ENCODE assay signal across 7 mouse cellular contexts in genomic region chr15:99225081-99225810, GRCm38 (mm10). TPM values are rescaled to one million over a fixed set of nuclear protein-coding genes. Genes with fewer than 3 reads are reported as not detected.
A peak's percentile ranks its signal among the peaks of the same experiment; 100 is the strongest.
DNase-seq lines count a peak whose midpoint lies in the region; ATAC-seq lines count a peak whose summit lies in the region.

No protein-coding gene starts in this region.

- H3K4me2 ChIP-seq in embryonic facial prominence, embryonic 13.5 days = peak overlapping the region; percentile 87
- H3K4me2 ChIP-seq in hindbrain, embryonic 13.5 days = peak overlapping the region; percentile 59
- peak overlapping the region; percentile 77 for H3K4me2 ChIP-seq in limb, embryonic 13.5 days (replicated peaks)

- H3K27me3 ChIP-seq in embryonic facial prominence, embryonic 13.5 days = peaks cover 98% of the 10 kb centered on the region
- peaks cover 100% of the 10 kb centered on the region for H3K27me3 ChIP-seq in hindbrain, embryonic 13.5 days
- peaks cover 94% of the 10 kb centered on the region for H3K27me3 ChIP-seq in limb, embryonic 13.5 days

- H3K27ac ChIP-seq in embryonic facial prominence, embryonic 13.5 days = 0 out of 2 replicates have a peak overlapping the region, but pooled peaks have one; percentile 7
- no peak overlapping the region for H3K27ac ChIP-seq in hindbrain, embryonic 13.5 days
- no peak overlapping the region for H3K27ac ChIP-seq in limb, embryonic 13.5 days

- DNase-seq in retina, embryonic 14.5 days (ENCODE audit: low spot score) = peak; percentile 25
- DNase-seq in retina, postnatal 1 day = no peak
- DNase-seq in right cerebral cortex, postnatal 14 days = peak; percentile 61
- DNase-seq in ovary, adult 18-20 months (ENCODE audit: low spot score) = no peak

- H3K4me1 ChIP-seq in embryonic facial prominence, embryonic 13.5 days = peaks cover 56% of the 10 kb centered on the region
- peaks cover 44% of the 10 kb centered on the region for H3K4me1 ChIP-seq in hindbrain, embryonic 13.5 days (replicated peaks)
- H3K4me1 ChIP-seq in limb, embryonic 13.5 days = peaks cover 46% of the 10 kb centered on the region

- H3K4me3 ChIP-seq in embryonic facial prominence, embryonic 13.5 days = peak overlapping the region; percentile 53
- H3K4me3 ChIP-seq in hindbrain, embryonic 13.5 days = peak overlapping the region; percentile 42
- peak overlapping the region; percentile 48 for H3K4me3 ChIP-seq in limb, embryonic 13.5 days

- no peaks in the 10 kb centered on the region for H3K36me3 ChIP-seq in embryonic facial prominence, embryonic 13.5 days
- no peaks in the 10 kb centered on the region for H3K36me3 ChIP-seq in hindbrain, embryonic 13.5 days
- H3K36me3 ChIP-seq in limb, embryonic 13.5 days = no peaks in the 10 kb centered on the region

- H3K9ac ChIP-seq in embryonic facial prominence, embryonic 13.5 days = peak overlapping the region; percentile 65; the same call in 1 of the 2 replicates
- H3K9ac ChIP-seq in hindbrain, embryonic 13.5 days = peak overlapping the region; percentile 56; the same call in 1 of the 2 replicates
- 0 out of 2 replicates have a peak overlapping the region, but pooled peaks have one; percentile 62 for H3K9ac ChIP-seq in limb, embryonic 13.5 days

- no peaks in the 10 kb centered on the region for H3K9me3 ChIP-seq in embryonic facial prominence, embryonic 13.5 days
- H3K9me3 ChIP-seq in hindbrain, embryonic 13.5 days = no peaks in the 10 kb centered on the region
- H3K9me3 ChIP-seq in limb, embryonic 13.5 days = no peaks in the 10 kb centered on the region

- under 1% methylated on average over 22 of the region's 22 CpGs for WGBS in embryonic facial prominence, embryonic 13.5 days
- 2% methylated on average over 22 of the region's 22 CpGs for WGBS in hindbrain, embryonic 13.5 days
- 2% methylated on average over 22 of the region's 22 CpGs for WGBS in limb, embryonic 13.5 days

- ATAC-seq in embryonic facial prominence, embryonic 13.5 days (ENCODE audit: insufficient number of reproducible peaks, insufficient read depth, low FRiP score, low TSS enrichment, low read depth) = no peak
- 0 out of 2 replicates have a peak, but pooled peaks have one; percentile 22 for ATAC-seq in hindbrain, embryonic 13.5 days (ENCODE audit: low FRiP score)
- ATAC-seq in limb, embryonic 13.5 days (ENCODE audit: low FRiP score, low read depth) = no peak

RNA-seq across cellular contexts. Expression of gene Kcnh3, which starts 0.6 kb away (rescaled TPM):
- 1.4 and 2.0 TPM in 2 replicates for polyA plus RNA-seq in embryonic facial prominence, embryonic 13.5 days (2015; fragmentation: Nextera tagmentation; extraction: Ambion mirVana)
- polyA plus RNA-seq in hindbrain, embryonic 13.5 days (2015; fragmentation: Nextera tagmentation; extraction: Ambion mirVana) = 0.52 and 0.91 TPM in 2 replicates
- polyA plus RNA-seq in limb, embryonic 13.5 days (2015; fragmentation: Nextera tagmentation; extraction: Ambion mirVana) = 0.28 and 0.37 TPM in 2 replicates

RNA-seq across cellular contexts. Expression of gene Mcrs1, which starts 26.5 kb away (rescaled TPM):
- 131 and 146 TPM in 2 replicates for polyA plus RNA-seq in embryonic facial prominence, embryonic 13.5 days (2015; fragmentation: Nextera tagmentation; extraction: Ambion mirVana)
- 195 and 208 TPM in 2 replicates for polyA plus RNA-seq in hindbrain, embryonic 13.5 days (2015; fragmentation: Nextera tagmentation; extraction: Ambion mirVana)
- polyA plus RNA-seq in limb, embryonic 13.5 days (2015; fragmentation: Nextera tagmentation; extraction: Ambion mirVana) = 143 and 144 TPM in 2 replicates

Comparison
In these comparisons a context has a peak if more than half of its experiments do, and no peak if none do; other contexts are left out.
1. DNase-seq: peak in retina, embryonic 14.5 days (single experiment) and right cerebral cortex, postnatal 14 days (single experiment); none in retina, postnatal 1 day (single experiment) and ovary, adult 18-20 months (single experiment).
2. Peak in every context shown above with its lines, with median percentiles within 50 percentile points of each other: H3K4me2 ChIP-seq, H3K4me3 ChIP-seq and H3K9ac ChIP-seq.